In the genomic region with DNA sequence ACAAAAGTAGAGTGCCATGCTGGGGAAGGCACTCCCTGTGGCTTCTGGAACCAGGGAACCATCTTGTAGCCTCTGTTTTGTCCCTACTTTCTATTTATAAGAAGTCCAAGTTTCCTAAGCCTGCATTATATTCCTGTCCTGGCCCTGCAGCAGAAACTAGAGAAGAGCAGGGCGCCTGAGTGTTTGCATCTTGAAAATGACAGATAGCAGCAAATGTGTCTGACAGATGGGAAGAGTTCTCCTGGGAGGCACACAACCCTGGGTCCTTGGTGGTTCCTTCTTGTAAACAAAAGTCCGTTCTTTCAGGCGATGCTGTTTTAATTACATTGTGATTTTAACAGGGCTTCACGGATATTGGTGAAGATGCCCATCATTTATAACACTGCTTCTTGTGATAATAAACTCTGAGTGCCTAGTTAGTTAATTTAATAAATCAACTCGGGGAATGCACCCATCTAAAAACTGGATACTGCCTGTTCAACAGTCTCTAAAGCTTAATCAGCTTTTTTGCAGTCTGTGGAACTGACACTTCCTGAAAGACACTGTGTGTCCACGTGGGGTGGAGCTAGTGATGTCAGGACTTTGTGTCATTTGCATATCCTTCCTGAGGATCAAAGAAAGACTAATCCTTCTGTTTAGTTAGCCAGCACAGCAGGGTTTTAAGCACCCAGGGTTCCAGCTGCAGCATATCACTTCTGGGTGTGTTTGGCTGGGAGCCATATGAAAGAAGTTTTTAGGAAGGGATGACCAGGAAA, we compare ENCODE assay signal across 11 mouse cellular contexts.
DNase-seq lines count a peak whose midpoint lies in the region; ATAC-seq and TF ChIP-seq lines count a peak whose summit lies in the region.
"Had no signal": no experiment of that assay in that cellular context is flagged by ENCODE, and none has a peak within 500 bp of the region (broad histone marks: within the 10 kb centered on the region; RNA-seq: fewer than 3 reads in every experiment).

No protein-coding gene starts in this region.

- no peak for TF ChIP-seq POLR2A in cerebellum, adult 2 months (IDR thresholded peaks at IDR 0.05; ENCODE audit: borderline replicate concordance, insufficient read depth, low read length)

- peak overlapping the region; percentile 30; the same call in 1 of the 2 replicates for H3K4me2 ChIP-seq in heart, embryonic 13.5 days
- H3K4me2 ChIP-seq in liver, postnatal 0 days (ENCODE audit: low read depth, low read length) = no peak overlapping the region
- no peak overlapping the region for H3K4me2 ChIP-seq in liver, embryonic 12.5 days
- H3K4me2 ChIP-seq: hindbrain, embryonic 15.5 days; stomach, embryonic 15.5 days had no signal

- ATAC-seq in heart, embryonic 13.5 days (ENCODE audit: extremely low read depth, insufficient number of reproducible peaks, low FRiP score, low TSS enrichment) = no peak
- ATAC-seq in liver, postnatal 0 days = 0 out of 2 replicates have a peak, but pooled peaks have one; percentile 25
- ATAC-seq in liver, embryonic 12.5 days = no peak
- ATAC-seq in common myeloid progenitor, adult 5-6 weeks (replicated peaks; ENCODE audit: low read depth, poor library complexity, severe bottlenecking) = peak; percentile 93

- no peak for DNase-seq in heart, adult 8-10 months (ENCODE audit: low spot score)
- DNase-seq in liver, postnatal 0 days = no peak
- peak; percentile 54 for DNase-seq in retina, adult 2 months (ENCODE audit: low read depth, low spot score)
- no peak for DNase-seq in cerebellum, adult 2 months
- DNase-seq in gastrocnemius, postnatal 10 days = no peak
- DNase-seq: cerebellum, postnatal 10 days had no signal

- H3K36me3 ChIP-seq in heart, embryonic 13.5 days = no peaks in the 10 kb centered on the region
- no peaks in the 10 kb centered on the region for H3K36me3 ChIP-seq in liver, postnatal 0 days (replicated peaks; ENCODE audit: insufficient read depth, low read length)
- H3K36me3 ChIP-seq in liver, embryonic 12.5 days = no peaks in the 10 kb centered on the region
- H3K36me3 ChIP-seq: hindbrain, embryonic 15.5 days; stomach, embryonic 15.5 days had no signal

- no peak overlapping the region for H3K27ac ChIP-seq in heart, embryonic 13.5 days (replicated peaks)
- no peak overlapping the region for H3K27ac ChIP-seq in liver, postnatal 0 days (ENCODE audit: low read depth)
- no peak overlapping the region for H3K27ac ChIP-seq in liver, embryonic 12.5 days
- H3K27ac ChIP-seq in cerebellum, adult 2 months (ENCODE audit: insufficient read depth, low read length) = no peak overlapping the region
- H3K27ac ChIP-seq: hindbrain, embryonic 15.5 days; stomach, embryonic 15.5 days had no signal

- WGBS in heart, embryonic 13.5 days = 23% methylated on average over 6 of the region's 6 CpGs
- 23% methylated on average over 6 of the region's 6 CpGs for WGBS in liver, postnatal 0 days (ENCODE audit: insufficient replicate concordance)
- whole genome bisulfite sequencing in liver, embryonic 12.5 days (ENCODE audit: insufficient replicate concordance) = 36% methylated on average over 6 of the region's 6 CpGs
- WGBS in cerebellum, adult 2 months = 13% methylated on average over 6 of the region's 6 CpGs

- no peak for TF ChIP-seq CTCF in liver, postnatal 0 days (IDR thresholded peaks at IDR 0.05; ENCODE audit: low read depth)
- TF ChIP-seq CTCF in cerebellum, adult 2 months (IDR thresholded peaks at IDR 0.05; ENCODE audit: borderline replicate concordance, insufficient read depth, low read depth, low read length) = no peak

- H3K4me1 ChIP-seq in heart, embryonic 13.5 days = peaks cover 20% of the 10 kb centered on the region
- no peaks in the 10 kb centered on the region for H3K4me1 ChIP-seq in liver, postnatal 0 days (ENCODE audit: insufficient read depth)
- H3K4me1 ChIP-seq in liver, embryonic 12.5 days = no peaks in the 10 kb centered on the region
- no peaks in the 10 kb centered on the region for H3K4me1 ChIP-seq in cerebellum, adult 2 months (ENCODE audit: control insufficient read depth, insufficient read depth, low read length)
- H3K4me1 ChIP-seq: hindbrain, embryonic 15.5 days; stomach, embryonic 15.5 days had no signal

- TF ChIP-seq EP300 in liver, postnatal 0 days (IDR thresholded peaks at IDR 0.05; ENCODE audit: low read depth) = no peak

- no peak overlapping the region for H3K9ac ChIP-seq in heart, embryonic 13.5 days
- no peak overlapping the region for H3K9ac ChIP-seq in liver, postnatal 0 days (replicated peaks)
- H3K9ac ChIP-seq in liver, embryonic 12.5 days = no peak overlapping the region
- H3K9ac ChIP-seq: hindbrain, embryonic 15.5 days; stomach, embryonic 15.5 days had no signal

- H3K9me3 ChIP-seq in heart, embryonic 13.5 days = no peaks in the 10 kb centered on the region
- no peaks in the 10 kb centered on the region for H3K9me3 ChIP-seq in liver, postnatal 0 days (ENCODE audit: low read length)
- no peaks in the 10 kb centered on the region for H3K9me3 ChIP-seq in liver, embryonic 12.5 days (replicated peaks)
- H3K9me3 ChIP-seq: hindbrain, embryonic 15.5 days; stomach, embryonic 15.5 days had no signal

- no peak overlapping the region for H3K4me3 ChIP-seq in heart, embryonic 13.5 days
- H3K4me3 ChIP-seq in liver, postnatal 0 days (ENCODE audit: low read depth, low read length) = no peak overlapping the region
- H3K4me3 ChIP-seq in liver, embryonic 12.5 days = no peak overlapping the region
- H3K4me3 ChIP-seq in cerebellum, adult 2 months (replicated peaks; ENCODE audit: insufficient read depth, low read depth, low read length) = no peak overlapping the region
- H3K4me3 ChIP-seq: hindbrain, embryonic 15.5 days; stomach, embryonic 15.5 days had no signal

- no peaks in the 10 kb centered on the region for H3K27me3 ChIP-seq in heart, embryonic 13.5 days (replicated peaks)
- H3K27me3 ChIP-seq in liver, postnatal 0 days (ENCODE audit: insufficient read depth, low read length) = no peaks in the 10 kb centered on the region
- no peaks in the 10 kb centered on the region for H3K27me3 ChIP-seq in liver, embryonic 12.5 days (replicated peaks)
- H3K27me3 ChIP-seq in cerebellum, adult 2 months (ENCODE audit: control insufficient read depth, insufficient read depth, low read length) = no peaks in the 10 kb centered on the region
- H3K27me3 ChIP-seq: hindbrain, embryonic 15.5 days; stomach, embryonic 15.5 days had no signal

Comparison
In these comparisons a context has a peak if more than half of its experiments do, and no peak if none do; other contexts are left out.
1. ATAC-seq: peak in liver, postnatal 0 days (single experiment) and common myeloid progenitor, adult 5-6 weeks (single experiment); none in heart, embryonic 13.5 days (single experiment) and liver, embryonic 12.5 days (single experiment).